Comparison of ENCODE assay signal across 8 mouse cellular contexts in genomic region chr2:119324576-119325318, GRCm38 (mm10). TPM values are rescaled to one million over a fixed set of nuclear protein-coding genes. Genes with fewer than 3 reads are reported as not detected.
DNase-seq lines count a peak whose midpoint lies in the region; ATAC-seq and TF ChIP-seq lines count a peak whose summit lies in the region.

No protein-coding gene starts in this region.

- peak overlapping the region; percentile 61 for H3K4me3 ChIP-seq in lung, adult 2 months (replicated peaks; ENCODE audit: extremely low read depth, low read depth, low read length)
- H3K4me3 ChIP-seq in forebrain, postnatal 0 days (ENCODE audit: low read depth, low read length), result peak overlapping the region; percentile 50
- H3K4me3 ChIP-seq in midbrain, embryonic 13.5 days (replicated peaks), result peak overlapping the region; percentile 48

- 3% methylated on average over 32 of the region's 32 CpGs for WGBS in lung, adult 2 months
- 3% methylated on average over 32 of the region's 32 CpGs for WGBS in forebrain, postnatal 0 days
- under 1% methylated on average over 32 of the region's 32 CpGs for WGBS in midbrain, embryonic 13.5 days

- no peak for TF ChIP-seq CTCF in lung, adult 2 months (IDR thresholded peaks at IDR 0.05; ENCODE audit: insufficient read depth, low read length)
- no peak for TF ChIP-seq CTCF in forebrain, postnatal 0 days (IDR thresholded peaks at IDR 0.05; ENCODE audit: low read depth)

- no peak overlapping the region for H3K27ac ChIP-seq in forebrain, postnatal 0 days (ENCODE audit: low read depth, low read length)
- no peak overlapping the region for H3K27ac ChIP-seq in midbrain, embryonic 13.5 days

- peak overlapping the region; percentile 79 for H3K4me2 ChIP-seq in forebrain, postnatal 0 days (ENCODE audit: low read depth)
- H3K4me2 ChIP-seq in midbrain, embryonic 13.5 days (replicated peaks), result peak overlapping the region; percentile 79

- no peak for ATAC-seq in forebrain, postnatal 0 days
- 0 out of 2 replicates have a peak, but pooled peaks have one; percentile 0 for ATAC-seq in midbrain, embryonic 13.5 days

- peaks cover 51% of the 10 kb centered on the region for H3K27me3 ChIP-seq in forebrain, postnatal 0 days (ENCODE audit: insufficient read depth, low read length)
- peaks cover 97% of the 10 kb centered on the region for H3K27me3 ChIP-seq in midbrain, embryonic 13.5 days

- no peaks in the 10 kb centered on the region for H3K36me3 ChIP-seq in forebrain, postnatal 0 days (ENCODE audit: insufficient read depth)
- H3K36me3 ChIP-seq in midbrain, embryonic 13.5 days, result no peaks in the 10 kb centered on the region

- DNase-seq in lung, adult 2 months, result no peak
- DNase-seq in lung, postnatal 25 days (ENCODE audit: low spot score), result no peak
- no peak for DNase-seq in forebrain, postnatal 0 days
- peak; percentile 72 for DNase-seq in kidney, postnatal 14 days
- DNase-seq in left cerebral cortex, adult 11 months (ENCODE audit: low spot score), result no peak
- no peak for DNase-seq in gastrocnemius, postnatal 10 days
- no peak for DNase-seq in urinary bladder, adult 18-20 months (ENCODE audit: low spot score in 2 of 2)

- H3K4me1 ChIP-seq in lung, adult 2 months (ENCODE audit: control insufficient read depth, insufficient read depth, low read length), result peaks cover 16% of the 10 kb centered on the region
- peaks cover 21% of the 10 kb centered on the region for H3K4me1 ChIP-seq in forebrain, postnatal 0 days (ENCODE audit: insufficient read depth)
- H3K4me1 ChIP-seq in midbrain, embryonic 13.5 days (replicated peaks), result peaks cover 80% of the 10 kb centered on the region

- TF ChIP-seq POLR2A in lung, adult 2 months (IDR thresholded peaks at IDR 0.05; ENCODE audit: borderline replicate concordance, extremely low read depth, low read depth, low read length), result no peak

- H3K9me3 ChIP-seq in forebrain, postnatal 0 days (ENCODE audit: low read length), result no peaks in the 10 kb centered on the region
- no peaks in the 10 kb centered on the region for H3K9me3 ChIP-seq in midbrain, embryonic 13.5 days

- no peak overlapping the region for H3K9ac ChIP-seq in forebrain, postnatal 0 days
- H3K9ac ChIP-seq in midbrain, embryonic 13.5 days (replicated peaks), result no peak overlapping the region

RNA-seq across cellular contexts. Expression of gene Dll4, which starts 0.8 kb away (rescaled TPM):
- polyA plus RNA-seq in lung, adult 2 months (2012; rRNA removed), result 114 TPM in 2 replicates
- 2.8 and 3.7 TPM in 2 replicates for total RNA-seq in forebrain, postnatal 0 days (2014; rRNA removed)
- polyA plus RNA-seq in forebrain, postnatal 0 days (2015; fragmentation: Nextera tagmentation; extraction: Ambion mirVana), result 2.3 and 2.4 TPM in 2 replicates
- 5.4 and 5.9 TPM in 2 replicates for polyA plus RNA-seq in midbrain, embryonic 13.5 days (2015; fragmentation: Nextera tagmentation; extraction: Ambion mirVana)
- 10 to 100 TPM; 12.6 to 12.9 TPM for total RNA-seq in gastrocnemius, postnatal 10 days (2021)

RNA-seq across cellular contexts. Expression of gene Chac1, which starts 26.3 kb away (rescaled TPM):
- 9.2 and 10.7 TPM in 2 replicates for polyA plus RNA-seq in lung, adult 2 months (2012; rRNA removed)
- total RNA-seq in forebrain, postnatal 0 days (2014; rRNA removed), result 8.7 and 20.4 TPM in 2 replicates
- polyA plus RNA-seq in forebrain, postnatal 0 days (2015; fragmentation: Nextera tagmentation; extraction: Ambion mirVana), result 5.7 and 9.1 TPM in 2 replicates
- polyA plus RNA-seq in midbrain, embryonic 13.5 days (2015; fragmentation: Nextera tagmentation; extraction: Ambion mirVana), result 4.0 and 4.3 TPM in 2 replicates
- 10 to 100 TPM in 1 of 2 experiments, 1 to 10 TPM in 1; 7.0 to 18.8 TPM for total RNA-seq in gastrocnemius, postnatal 10 days (2021)

RNA-seq across cellular contexts. Expression of gene Vps18, which starts 36.2 kb away (rescaled TPM):
- polyA plus RNA-seq in lung, adult 2 months (2012; rRNA removed), result 24.1 and 25.9 TPM in 2 replicates
- total RNA-seq in forebrain, postnatal 0 days (2014; rRNA removed), result 22.5 and 26.7 TPM in 2 replicates
- polyA plus RNA-seq in forebrain, postnatal 0 days (2015; fragmentation: Nextera tagmentation; extraction: Ambion mirVana), result 17.5 and 22.3 TPM in 2 replicates
- polyA plus RNA-seq in midbrain, embryonic 13.5 days (2015; fragmentation: Nextera tagmentation; extraction: Ambion mirVana), result 26.0 and 26.3 TPM in 2 replicates
- total RNA-seq in gastrocnemius, postnatal 10 days (2021), result 1 to 10 TPM; 9.7 to 9.9 TPM

RNA-seq across cellular contexts. Expression of gene Rhov, which starts 53.7 kb away (rescaled TPM):
- polyA plus RNA-seq in lung, adult 2 months (2012; rRNA removed), result 1.6 and 3.0 TPM in 2 replicates
- 20.5 and 27.8 TPM in 2 replicates for total RNA-seq in forebrain, postnatal 0 days (2014; rRNA removed)
- 22.9 and 29.3 TPM in 2 replicates for polyA plus RNA-seq in forebrain, postnatal 0 days (2015; fragmentation: Nextera tagmentation; extraction: Ambion mirVana)
- polyA plus RNA-seq in midbrain, embryonic 13.5 days (2015; fragmentation: Nextera tagmentation; extraction: Ambion mirVana), result 15.1 and 15.5 TPM in 2 replicates
- not detected for total RNA-seq in gastrocnemius, postnatal 10 days (2021)

Comparison
In these comparisons a context has a peak if more than half of its experiments do, and no peak if none do; other contexts are left out.
1. RNA of gene Dll4, which starts 0.8 kb away (polyA plus RNA-seq): 114 TPM in lung, adult 2 months; 5.4 to 5.9 TPM in midbrain, embryonic 13.5 days and 2.3 to 2.4 TPM in forebrain, postnatal 0 days; every median in the first group is over 10 times any median in the second.
2. Peak in every context shown above with its lines, with median percentiles within 50 percentile points of each other: H3K4me3 ChIP-seq.